33 mouse cellular contexts compared by ENCODE assay signal in the genomic region with DNA sequence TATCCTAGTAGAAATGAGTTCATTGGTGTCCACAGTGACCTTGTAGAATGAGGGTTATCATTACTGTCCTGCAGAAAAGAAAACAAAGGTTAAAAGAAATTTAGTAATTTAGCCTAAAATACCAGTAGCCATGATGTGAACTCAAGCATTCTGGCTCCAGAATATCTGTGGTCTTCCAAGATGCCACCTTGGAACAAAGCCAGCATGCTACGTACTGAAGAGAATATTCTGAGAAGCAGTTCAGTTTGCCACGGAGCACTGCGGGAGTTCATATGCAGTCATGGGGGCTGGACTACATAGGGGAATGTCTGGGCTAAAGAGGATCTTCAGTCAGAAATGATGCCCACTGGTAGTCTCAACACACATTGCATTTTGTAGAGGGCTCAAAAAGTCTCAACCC.
"Had no signal": no experiment of that assay in that cellular context is flagged by ENCODE, and none has a peak within 500 bp of the region (broad histone marks: within the 10 kb centered on the region; RNA-seq: fewer than 3 reads in every experiment).

No protein-coding gene starts in this region.

- H3K4me3 ChIP-seq: limb, embryonic 10.5 days; limb, embryonic 12.5 days; limb, embryonic 13.5 days; limb, embryonic 15.5 days; liver, embryonic 12.5 days; liver, embryonic 13.5 days; liver, embryonic 15.5 days; lung, embryonic 15.5 days; megakaryocyte, embryonic 14.5 days; midbrain, embryonic 10.5 days; midbrain, embryonic 12.5 days; midbrain, embryonic 13.5 days; midbrain, embryonic 15.5 days; myocyte; neural tube, embryonic 12.5 days; neural tube, embryonic 13.5 days had no signal

- H3K36me3 ChIP-seq: limb, embryonic 10.5 days; limb, embryonic 12.5 days; limb, embryonic 13.5 days; limb, embryonic 15.5 days; liver, embryonic 12.5 days; liver, embryonic 13.5 days; liver, embryonic 15.5 days; lung, embryonic 15.5 days; midbrain, embryonic 10.5 days; midbrain, embryonic 12.5 days; midbrain, embryonic 13.5 days; midbrain, embryonic 15.5 days; neural tube, embryonic 12.5 days; neural tube, embryonic 13.5 days had no signal

- DNase-seq: left cerebral cortex, postnatal 4 days; liver; liver, embryonic 13.5 days; liver, postnatal 0 days; lung, adult 18-20 months; lung, adult 2 months; lung, embryonic 14.5 days; lung, postnatal 10 days; lung, postnatal 14 days; lung, postnatal 36 days; lung, postnatal 4 days; midbrain, embryonic 14.5 days had no signal

- H3K4me2 ChIP-seq: limb, embryonic 12.5 days; limb, embryonic 13.5 days; limb, embryonic 15.5 days; liver, embryonic 11.5 days; liver, embryonic 12.5 days; liver, embryonic 13.5 days; liver, embryonic 15.5 days; lung, embryonic 14.5 days; lung, embryonic 15.5 days; midbrain, embryonic 11.5 days; midbrain, embryonic 12.5 days; midbrain, embryonic 13.5 days; midbrain, embryonic 15.5 days; neural tube, embryonic 12.5 days; neural tube, embryonic 13.5 days had no signal

- ATAC-seq: liver, embryonic 12.5 days; liver, postnatal 0 days; lung, postnatal 0 days; midbrain, embryonic 13.5 days; midbrain, embryonic 15.5 days; midbrain, embryonic 16.5 days had no signal

- H3K27me3 ChIP-seq: limb, embryonic 12.5 days; limb, embryonic 13.5 days; limb, embryonic 15.5 days; liver, embryonic 12.5 days; liver, embryonic 13.5 days; liver, embryonic 15.5 days; lung, embryonic 15.5 days; megakaryocyte, embryonic 14.5 days; midbrain, embryonic 12.5 days; midbrain, embryonic 13.5 days; midbrain, embryonic 15.5 days; neural tube, embryonic 12.5 days; neural tube, embryonic 13.5 days had no signal

- H3K9me3 ChIP-seq: limb, embryonic 10.5 days; limb, embryonic 12.5 days; limb, embryonic 13.5 days; limb, embryonic 15.5 days; liver, embryonic 12.5 days; liver, embryonic 13.5 days; liver, embryonic 15.5 days; lung, embryonic 15.5 days; megakaryocyte, embryonic 14.5 days; midbrain, embryonic 10.5 days; midbrain, embryonic 12.5 days; midbrain, embryonic 13.5 days; midbrain, embryonic 15.5 days; neural tube, embryonic 12.5 days; neural tube, embryonic 13.5 days had no signal

- H3K27ac ChIP-seq: limb, embryonic 10.5 days; limb, embryonic 12.5 days; limb, embryonic 13.5 days; limb, embryonic 15.5 days; liver, embryonic 12.5 days; liver, embryonic 13.5 days; liver, embryonic 14.5 days; liver, embryonic 15.5 days; lung, embryonic 15.5 days; macrophage; midbrain, embryonic 10.5 days; midbrain, embryonic 12.5 days; midbrain, embryonic 13.5 days; midbrain, embryonic 15.5 days; neural tube, embryonic 12.5 days; neural tube, embryonic 13.5 days had no signal

- H3K9ac ChIP-seq: limb, embryonic 12.5 days; limb, embryonic 13.5 days; limb, embryonic 15.5 days; liver, embryonic 12.5 days; liver, embryonic 13.5 days; liver, embryonic 14.5 days; liver, embryonic 15.5 days; liver, postnatal 0 days; lung, embryonic 14.5 days; lung, embryonic 15.5 days; midbrain, embryonic 12.5 days; midbrain, embryonic 13.5 days; midbrain, embryonic 15.5 days; neural tube, embryonic 12.5 days; neural tube, embryonic 13.5 days had no signal
